Mouse (Mus musculus) CH12.LX (cell line): Measurements from ENCODE around the gene Gpr157. TPM values are rescaled to one million over a fixed set of nuclear protein-coding genes. Genes with fewer than 3 reads are reported as not detected.

Source experiments
- DNase-seq: peaks from one replicate; pipeline ENCODE4 v3.0.0-alpha.2; 2013; ENCODE audit errors: extremely low read depth
- H3K27ac ChIP-seq: 2 replicates; pipeline ENCODE4 v1.5.1; 2012; ENCODE audit warnings: low read depth, mild to moderate bottlenecking, control low read depth, moderate library complexity; ENCODE audit not compliant: insufficient read depth
- H3K27me3 ChIP-seq: replicated peaks from 2 replicates; pipeline ENCODE3; 2012; ENCODE audit warnings: inconsistent platforms
- H3K36me3 ChIP-seq, 2 experiments: replicated peaks in 1 of 2; 2 replicates each; pipeline versions ENCODE3 to v1.6.1; 2012; ENCODE audit warnings: inconsistent platforms in 1 of 2, low read length in 1 of 2, mild to moderate bottlenecking in 1 of 2, mixed read lengths in 1 of 2, moderate library complexity in 1 of 2; ENCODE audit not compliant: control insufficient read depth in 1 of 2, insufficient read depth in 1 of 2
- H3K4me1 ChIP-seq, 2 experiments: 2 replicates each; pipeline ENCODE4 v1.6.1; 2012; ENCODE audit warnings: inconsistent platforms in 1 of 2, moderate library complexity in 1 of 2; ENCODE audit not compliant: insufficient read depth in 2 of 2, control insufficient read depth in 1 of 2
- H3K4me2 ChIP-seq: 2 replicates; pipeline ENCODE4 v1.6.1; 2012; ENCODE audit warnings: low read depth, mild to moderate bottlenecking, control low read depth; ENCODE audit not compliant: poor library complexity, insufficient read depth, severe bottlenecking
- H3K4me3 ChIP-seq, 3 experiments: fragments of 150-350 bp in 1 of 3; sonication (generic) in 1 of 3; replicated peaks in 1 of 3; 2 replicates each; pipeline versions ENCODE3 to v1.5.1; 2011 to 2012; ENCODE audit warnings: low read depth in 2 of 3, low read length in 2 of 3, mild to moderate bottlenecking in 2 of 3, moderate library complexity in 2 of 3, control low read depth in 1 of 3, improper control_type of control experiment in 1 of 3, inconsistent platforms in 1 of 3, mixed read lengths in 1 of 3; ENCODE audit not compliant: poor library complexity in 1 of 3
- H3K79me2 ChIP-seq: replicated peaks from 2 replicates; pipeline ENCODE4 v1.6.1; 2012; ENCODE audit warnings: mild to moderate bottlenecking, moderate library complexity; ENCODE audit not compliant: control insufficient read depth, poor library complexity, insufficient read depth, severe bottlenecking; ENCODE audit errors: extremely low read depth
- H3K9ac ChIP-seq: 2 replicates; pipeline ENCODE4 v1.6.1; 2012; ENCODE audit warnings: low read depth, mild to moderate bottlenecking, control low read depth, moderate library complexity; ENCODE audit not compliant: insufficient read depth
- H3K9me3 ChIP-seq: replicated peaks from 2 replicates; pipeline ENCODE3; 2012; ENCODE audit warnings: low read length, inconsistent platforms, mixed read lengths
- CHD1 ChIP-seq: IDR thresholded peaks from 2 replicates; pipeline ENCODE4 v1.6.1; 2012; ENCODE audit warnings: low read depth, low read length, improper control_type of control experiment, inconsistent platforms
- CHD2 ChIP-seq: IDR thresholded peaks from 2 replicates; pipeline ENCODE4 v1.6.1; 2011; ENCODE audit warnings: low read length, improper control_type of control experiment
- E2F4 ChIP-seq: IDR thresholded peaks from 2 replicates; pipeline ENCODE4 v1.6.1; 2011; ENCODE audit warnings: low read depth, low read length, improper control_type of control experiment; ENCODE audit not compliant: insufficient replicate concordance
- JUND ChIP-seq: conservative IDR thresholded peaks from 2 replicates; pipeline ENCODE4 v1.6.1; 2011; ENCODE audit warnings: low read depth, low read length, improper control_type of control experiment
- MAX ChIP-seq: IDR thresholded peaks from 2 replicates; pipeline ENCODE4 v1.6.1; 2011; ENCODE audit warnings: low read length, improper control_type of control experiment
- MAZ ChIP-seq: IDR thresholded peaks from 2 replicates; pipeline ENCODE4 v1.6.1; 2012; ENCODE audit warnings: low read depth, mild to moderate bottlenecking, inconsistent platforms, low read length, improper control_type of control experiment, moderate library complexity
- MEF2A ChIP-seq: IDR thresholded peaks from 2 replicates; pipeline ENCODE4 v1.6.1; 2014; ENCODE audit warnings: low read depth, mild to moderate bottlenecking, inconsistent platforms, low read length, improper control_type of control experiment, borderline replicate concordance
- MXI1 ChIP-seq: IDR thresholded peaks from 2 replicates; pipeline ENCODE4 v1.6.1; 2011; ENCODE audit warnings: mild to moderate bottlenecking, low read depth, low read length, improper control_type of control experiment
- MYC ChIP-seq: IDR thresholded peaks from 2 replicates; pipeline ENCODE4 v1.6.1; 2011; ENCODE audit warnings: low read depth, mild to moderate bottlenecking, improper control_type of control experiment, low read length
- NRF1 ChIP-seq: IDR thresholded peaks from 2 replicates; pipeline ENCODE4 v1.6.1; 2014; ENCODE audit warnings: low read depth, mild to moderate bottlenecking, inconsistent platforms, low read length, improper control_type of control experiment, moderate library complexity
- PAX5 ChIP-seq: IDR thresholded peaks from 2 replicates; pipeline ENCODE4 v1.6.1; 2012; ENCODE audit warnings: low read length, inconsistent platforms, mixed read lengths
- POLR2AphosphoS2 ChIP-seq: IDR thresholded peaks from 2 replicates; pipeline ENCODE4 v1.6.1; 2011; ENCODE audit warnings: low read depth, low read length, improper control_type of control experiment
- RAD21 ChIP-seq: IDR thresholded peaks from 2 replicates; pipeline ENCODE4 v1.6.1; 2011; ENCODE audit warnings: low read depth, mild to moderate bottlenecking, low read length, improper control_type of control experiment, moderate library complexity
- TCF12 ChIP-seq: IDR thresholded peaks from 2 replicates; pipeline ENCODE4 v1.6.1; 2014; ENCODE audit warnings: low read depth, mild to moderate bottlenecking, inconsistent platforms, low read length, improper control_type of control experiment
- USF2 ChIP-seq: conservative IDR thresholded peaks from 2 replicates; pipeline ENCODE4 v1.6.1; 2011; ENCODE audit warnings: low read depth, low read length, improper control_type of control experiment
- ZC3H11A ChIP-seq: IDR thresholded peaks from 2 replicates; pipeline ENCODE4 v1.6.1; 2012; ENCODE audit warnings: low read depth, mild to moderate bottlenecking, inconsistent platforms, low read length, improper control_type of control experiment
- ZMIZ1 ChIP-seq: IDR thresholded peaks from 2 replicates; pipeline ENCODE4 v1.6.1; 2012; ENCODE audit warnings: low read depth, mild to moderate bottlenecking, inconsistent platforms, low read length, improper control_type of control experiment
- dilution Hi-C: fragments of 300-500 bp; cut with MboI; formaldehyde crosslinking; loops from 2 replicates; pipeline ENCODE4 v1.14.3; 2020; ENCODE audit warnings: low sequenced_read_pairs; ENCODE audit not compliant: extremely low pct_unique_long_range_greater_than_20kb, extremely low pct_ligation_motif_present
- in situ Hi-C: fragments of 300-500 bp; cut with MboI; formaldehyde crosslinking; loops from 3 replicates; pipeline ENCODE4 v1.14.3; 2019; ENCODE audit warnings: low sequenced_read_pairs, low pct_ligation_motif_present, low pct_unique_long_range_greater_than_20kb, mixed read lengths
- polyA plus RNA-seq: library from polyadenylated mRNA; unstranded; fragments of >175 nt; gene quantifications from 2 replicates; pipeline ENCODE4 v1.2.1, GENCODE M21; 2012; ENCODE audit warnings: low read depth; ENCODE audit not compliant: insufficient read length
- total RNA-seq, 2 experiments: library from RNA; depleted of rRNA; stranded (reverse); fragments of 300-350 nt in 1 of 2; fragments of >200 nt in 1 of 2; gene quantifications; 2 replicates each; pipeline ENCODE4 v1.2.3; 2012 to 2014

Gene Gpr157
- total and polyA plus RNA-seq, 3 experiments = 2.6 to 3.5 (median 2.8) TPM

- no peaks in the 10 kb centered on the region for H3K79me2 ChIP-seq
- no peaks in the 10 kb centered on the region for H3K9me3 ChIP-seq
- in situ Hi-C loops (no loop called here), dilution Hi-C loops (no loop called here)
- H3K27ac ChIP-seq = no peak overlapping the region
- no peak overlapping the region for H3K4me3 ChIP-seq
- DNase-seq = no peak
- H3K9ac ChIP-seq = no peak overlapping the region
- no peaks in the 10 kb centered on the region for H3K36me3 ChIP-seq
- no peak for TF ChIP-seq MEF2A
- TF ChIP-seq RAD21 = no peak
- no peak overlapping the region for H3K4me2 ChIP-seq
- peaks cover 0 to 4% of the 10 kb centered on the region in 2 experiments; a peak in 2 of 4 replicates for H3K4me1 ChIP-seq
- H3K27me3 ChIP-seq = no peaks in the 10 kb centered on the region
Measured at GRCm38 (mm10) chr4:150109636-150110035, 22.5 kb downstream of the Gpr157 start.

- DNase-seq = no peak
- in situ Hi-C loops = no loop called here
- H3K9ac ChIP-seq = no peak overlapping the region
- no peaks in the 10 kb centered on the region for H3K9me3 ChIP-seq
- H3K4me1 ChIP-seq = peaks cover 0 to 4% of the 10 kb centered on the region in 2 experiments; a peak in 2 of 4 replicates
- dilution Hi-C loops = no loop called here
- no peak overlapping the region for H3K27ac ChIP-seq
- H3K4me3 ChIP-seq = no peak overlapping the region
- H3K4me2 ChIP-seq = no peak overlapping the region
- no peaks in the 10 kb centered on the region for H3K36me3 ChIP-seq
- no peaks in the 10 kb centered on the region for H3K79me2 ChIP-seq
- no peaks in the 10 kb centered on the region for H3K27me3 ChIP-seq
- TF ChIP-seq TCF12 = no peak
- no peak for TF ChIP-seq POLR2AphosphoS2
- TF ChIP-seq USF2 = no peak
- TF ChIP-seq ZC3H11A = no peak
- TF ChIP-seq MAZ = no peak
- no peak for TF ChIP-seq E2F4
- no peak for TF ChIP-seq PAX5
- no peak for TF ChIP-seq RAD21
- no peak for TF ChIP-seq CHD1
- TF ChIP-seq MAX = no peak
- no peak for TF ChIP-seq JUND
- TF ChIP-seq MYC = no peak
- no peak for TF ChIP-seq CHD2
- TF ChIP-seq ZMIZ1 = no peak
- no peak for TF ChIP-seq MXI1
- TF ChIP-seq NRF1 = no peak
Measured at GRCm38 (mm10) chr4:150110373-150110772, 23.2 kb downstream of the Gpr157 start.
